Mouse (Mus musculus) cortical plate, adult 2 months (tissue): ENCODE measurements around the gene Ncl.

ENCODE experiments used
- CTCF ChIP-seq: fragments of 200-500 bp; IDR thresholded peaks from 2 replicates; pipeline ENCODE4 v1.5.1; 2011; ENCODE audit warnings: mild to moderate bottlenecking, control low read depth, low read length; ENCODE audit not compliant: insufficient read depth; ENCODE audit errors: extremely low read depth
- POLR2A ChIP-seq: fragments of 200-500 bp; IDR thresholded peaks from 2 replicates; pipeline ENCODE4 v1.6.1; 2011; ENCODE audit warnings: mild to moderate bottlenecking, low read length, control low read depth; ENCODE audit not compliant: insufficient read depth; ENCODE audit errors: extremely low read depth

- TF ChIP-seq POLR2A = no peak
- no peak for TF ChIP-seq CTCF
Measured at GRCm38 (mm10) chr1:86307177-86307762, 51.9 kb downstream of the Ncl start.
